Mouse (Mus musculus): ENCODE results near the gene Olfr789.

Gene Olfr789

DNA sequence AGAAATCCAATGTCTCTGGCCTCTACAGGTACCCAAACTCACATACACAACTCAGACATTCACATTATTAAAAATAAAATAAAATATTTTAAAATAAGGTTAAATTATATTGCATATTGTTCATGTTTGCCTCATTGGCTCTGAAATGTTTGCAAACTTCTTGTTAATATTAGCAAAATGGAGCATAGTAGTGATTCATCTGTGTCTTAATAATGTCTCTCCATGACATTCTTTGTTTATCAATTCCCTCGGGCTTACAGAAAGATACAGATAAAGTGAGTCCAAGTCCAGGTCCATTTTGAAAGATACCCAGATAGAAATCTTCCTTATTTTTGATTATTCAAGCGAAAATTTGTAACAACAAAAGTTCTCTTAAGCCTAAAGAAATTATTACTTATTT lies at the start of gene Olfr789:
Gene Olfr789 (plus strand): TSS at position 301 of the 400 bp plus-strand sequence.
- DNase-seq = no peak

DNA sequence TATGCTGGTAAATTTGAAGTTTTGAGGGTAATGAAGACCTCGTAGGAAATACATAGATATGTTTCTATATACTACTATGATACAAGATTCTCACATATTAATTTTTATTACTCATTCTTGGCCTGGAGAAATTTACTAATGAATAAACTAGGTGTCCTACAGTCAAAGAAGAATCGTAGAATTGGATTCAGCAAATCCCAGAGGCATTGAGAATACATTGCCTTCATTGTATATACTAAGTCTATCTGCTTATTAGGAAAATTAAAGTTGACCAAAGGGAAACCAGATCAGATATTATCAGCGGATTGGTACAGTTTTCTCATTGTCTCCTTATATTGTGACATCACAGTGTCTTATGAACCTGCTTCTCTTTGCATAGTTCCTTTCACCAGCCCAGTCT lies 23.0 kb upstream of the Olfr789 start, which contains the start of gene Olfr787:
Gene Olfr787 (plus strand): TSS at position 301 of the 400 bp plus-strand sequence.
- DNase-seq = no peak

DNA sequence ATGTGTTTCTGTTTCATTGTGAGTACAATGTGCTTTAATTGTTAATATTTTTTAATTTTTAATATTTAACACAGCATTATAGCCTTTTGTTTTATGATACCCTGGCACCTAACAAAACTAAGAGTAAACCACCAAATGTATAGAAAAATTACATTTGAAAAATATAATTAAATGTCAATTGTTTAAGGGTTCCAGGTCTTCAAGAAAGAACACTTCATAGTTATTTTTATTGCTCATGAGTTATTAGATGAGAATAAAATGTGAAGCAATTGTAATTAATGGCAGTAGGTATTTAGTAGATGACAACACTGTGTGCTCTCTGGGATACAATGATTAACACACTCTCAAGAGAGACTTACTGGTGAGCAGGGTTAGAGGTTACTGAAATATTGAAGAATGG lies 13.9 kb upstream of the Olfr789 start, which contains the start of gene Olfr788:
Gene Olfr788 (plus strand): TSS at position 301 of the 400 bp plus-strand sequence.
- DNase-seq = no peak

DNA sequence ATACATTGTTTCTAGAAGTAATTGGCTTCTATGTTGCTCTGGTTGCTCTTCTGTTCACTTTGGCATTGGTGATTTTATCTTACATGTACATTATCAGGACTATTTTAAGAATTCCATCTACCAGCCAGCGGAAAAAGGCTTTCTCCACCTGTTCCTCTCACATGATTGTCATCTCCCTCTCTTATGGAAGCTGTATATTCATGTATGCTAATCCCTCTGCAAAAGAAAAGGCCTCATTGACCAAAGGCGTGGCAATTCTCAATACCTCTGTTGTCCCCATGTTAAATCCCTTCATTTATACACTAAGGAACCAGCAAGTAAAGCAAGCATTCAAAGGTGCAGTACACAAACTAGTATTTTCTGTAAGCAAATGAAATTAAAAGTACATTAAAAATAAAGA lies 11.3 kb upstream of the Olfr789 start:
- no peak for DNase-seq

DNA sequence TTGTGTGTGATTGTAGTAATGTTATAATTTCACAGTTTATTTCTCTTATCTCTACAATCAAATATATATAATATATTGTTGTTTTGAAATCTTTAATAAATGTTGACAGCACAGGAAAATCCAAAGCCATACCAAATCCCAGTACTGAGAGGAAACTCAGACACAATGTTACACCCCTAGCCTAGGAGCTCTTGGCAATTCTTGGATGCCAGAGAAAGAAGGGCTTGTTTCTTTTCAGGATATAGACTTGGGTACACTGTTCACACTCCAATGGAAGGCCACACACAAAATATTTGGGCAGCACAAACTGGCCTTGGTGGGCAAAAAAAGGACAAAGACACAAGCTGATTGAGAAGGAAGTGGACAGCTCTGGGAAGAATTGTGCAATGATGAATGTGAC lies 10.8 kb upstream of the Olfr789 start:
- DNase-seq = no peak

DNA sequence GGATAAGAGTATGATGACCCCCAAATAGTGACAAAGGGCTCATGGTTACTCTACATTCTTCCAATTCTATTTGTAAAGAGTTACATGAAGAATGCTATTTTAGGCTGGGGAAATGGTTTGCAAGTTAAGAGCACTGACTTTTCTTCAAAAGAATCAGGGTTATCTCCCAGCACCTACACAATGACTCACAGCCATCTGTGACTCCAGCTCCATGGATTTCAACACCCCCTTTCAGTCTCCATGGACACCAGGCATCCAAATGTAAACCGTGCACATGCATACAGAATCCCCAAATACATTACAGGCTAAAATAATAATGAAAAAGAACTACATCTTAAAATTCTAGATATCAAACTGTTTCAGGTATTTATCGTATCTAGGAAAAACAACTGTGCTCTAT lies 5.5 kb downstream of the Olfr789 start:
- DNase-seq = no peak

DNA sequence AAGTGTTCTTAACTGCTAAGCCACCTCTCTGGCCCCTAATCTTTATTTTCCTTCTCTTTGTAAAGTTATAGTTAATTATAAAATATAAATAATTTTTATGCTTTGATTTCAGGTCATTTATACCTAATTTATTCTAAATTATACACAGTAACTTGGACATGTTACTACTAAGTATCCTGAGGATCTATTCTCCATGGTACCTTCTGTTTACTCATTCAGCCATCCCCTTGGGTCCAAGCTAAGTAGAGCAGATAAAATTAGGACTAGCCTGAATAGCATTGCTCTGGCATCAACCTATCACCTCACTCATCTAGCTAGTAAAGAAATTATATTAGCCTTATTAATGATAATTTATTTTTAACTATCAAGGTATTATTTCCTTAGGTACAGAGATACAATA lies 13.6 kb downstream of the Olfr789 start, which contains the start of gene Olfr790:
Gene Olfr790 (plus strand): TSS at position 301 of the 400 bp plus-strand sequence.
- no peak for DNase-seq

DNA sequence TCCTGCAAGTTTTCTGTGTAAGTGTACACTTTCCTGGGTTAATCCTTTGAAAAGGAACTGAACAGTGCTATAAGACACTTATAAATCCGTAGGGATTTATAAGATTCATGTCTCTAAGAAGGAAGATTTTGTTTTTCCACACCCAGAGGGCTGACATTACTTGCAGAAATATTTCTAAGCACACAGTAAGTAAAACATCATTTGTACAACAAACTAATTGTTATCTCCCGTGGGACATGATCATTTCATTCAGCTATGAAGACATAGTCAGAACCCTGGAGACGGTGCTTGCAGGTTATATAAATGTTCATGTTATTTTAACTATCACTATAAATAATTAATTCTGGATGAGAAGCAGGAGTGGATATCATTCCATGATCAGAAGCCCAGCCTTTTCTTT lies 36.9 kb downstream of the Olfr789 start, which contains the start of gene Olfr791:
Gene Olfr791 (plus strand): TSS at position 301 of the 400 bp plus-strand sequence.
- DNase-seq = no peak

DNA sequence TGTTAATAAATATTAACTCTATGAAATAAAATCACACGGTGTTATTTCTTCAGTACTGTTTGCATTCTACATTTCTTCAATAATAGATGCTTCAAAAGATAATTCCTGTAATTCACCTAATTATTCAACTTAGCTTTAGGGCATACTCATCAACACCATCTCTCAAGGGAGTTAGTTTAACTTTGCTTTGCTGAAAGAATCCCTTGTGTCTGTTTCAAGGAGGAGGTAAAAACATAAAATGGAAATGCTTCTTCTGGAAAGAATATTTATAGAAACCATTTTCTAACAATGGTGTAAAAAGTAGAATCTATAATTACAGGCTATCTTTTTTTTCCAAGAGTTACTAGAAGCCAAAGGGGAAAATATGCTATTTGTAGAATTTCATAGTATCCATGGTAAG lies 54.3 kb downstream of the Olfr789 start, which contains the start of gene Olfr792:
Gene Olfr792 (plus strand): TSS at position 301 of the 400 bp plus-strand sequence.
- DNase-seq = no peak

All from cerebellum, adult 11-12 months (tissue).